In the genomic region with DNA sequence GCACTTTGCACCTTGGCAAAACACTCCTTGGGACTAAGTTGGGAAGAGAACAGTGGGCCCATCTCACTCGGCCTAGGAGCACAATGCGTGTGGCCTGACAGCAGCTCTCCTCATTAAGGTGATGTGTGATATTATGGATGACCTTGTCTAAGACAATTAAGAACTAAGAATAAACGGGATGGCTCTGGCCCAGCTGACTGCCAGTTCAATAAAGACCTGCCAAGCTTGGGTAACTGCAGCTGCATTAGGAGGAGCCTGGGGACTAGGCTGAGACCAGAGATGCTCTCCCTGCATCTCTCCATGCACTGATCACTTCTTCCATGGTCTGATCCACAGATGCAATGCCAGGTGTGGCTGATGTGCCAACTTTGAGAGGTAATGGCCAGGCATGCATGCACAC, we compare ENCODE assay signal across 32 mouse cellular contexts.
DNase-seq lines count a peak whose midpoint lies in the region; ATAC-seq lines count a peak whose summit lies in the region.
"Had no signal": no experiment of that assay in that cellular context is flagged by ENCODE, and none has a peak within 500 bp of the region (broad histone marks: within the 10 kb centered on the region; RNA-seq: fewer than 3 reads in every experiment).

No protein-coding gene starts in this region.

- H3K9me3 ChIP-seq in intestine, embryonic 16.5 days (ENCODE audit: control insufficient read depth, low read length): no peaks in the 10 kb centered on the region
- H3K9me3 ChIP-seq: embryonic facial prominence, embryonic 12.5 days; kidney, embryonic 15.5 days; limb, embryonic 10.5 days; limb, embryonic 15.5 days; liver, embryonic 13.5 days; megakaryocyte, embryonic 14.5 days; midbrain, embryonic 13.5 days had no signal

- ATAC-seq in intestine, embryonic 16.5 days: no peak
- ATAC-seq: forebrain, embryonic 14.5 days; inflammation-experienced regulatory T-cells, adult 6 months; lung, postnatal 0 days; midbrain, embryonic 13.5 days had no signal

- H3K36me3 ChIP-seq in intestine, embryonic 16.5 days (ENCODE audit: control insufficient read depth, insufficient read depth, low read length): no peaks in the 10 kb centered on the region
- H3K36me3 ChIP-seq: embryonic facial prominence, embryonic 12.5 days; kidney, embryonic 15.5 days; limb, embryonic 10.5 days; limb, embryonic 15.5 days; liver, embryonic 13.5 days; midbrain, embryonic 13.5 days had no signal

- no peaks in the 10 kb centered on the region for H3K27me3 ChIP-seq in intestine, embryonic 16.5 days (replicated peaks; ENCODE audit: control insufficient read depth, insufficient read depth, low read length)
- H3K27me3 ChIP-seq: CH12.LX; embryonic facial prominence, embryonic 12.5 days; kidney, embryonic 15.5 days; limb, embryonic 15.5 days; liver, embryonic 13.5 days; midbrain, embryonic 13.5 days had no signal

- WGBS in intestine, embryonic 16.5 days: 66% methylated on average over 3 of the region's 3 CpGs

- no peak overlapping the region for H3K27ac ChIP-seq in intestine, embryonic 16.5 days (ENCODE audit: low read length)
- H3K27ac ChIP-seq: embryonic facial prominence, embryonic 12.5 days; heart, adult 2 months; kidney, embryonic 15.5 days; limb, embryonic 10.5 days; limb, embryonic 15.5 days; liver, embryonic 13.5 days; midbrain, embryonic 13.5 days; stomach, postnatal 0 days had no signal

- no peak overlapping the region for H3K4me2 ChIP-seq in intestine, embryonic 16.5 days (ENCODE audit: low read depth, low read length)
- H3K4me2 ChIP-seq: embryonic facial prominence, embryonic 12.5 days; kidney, embryonic 15.5 days; limb, embryonic 15.5 days; liver, embryonic 13.5 days; midbrain, embryonic 13.5 days had no signal

- no peak overlapping the region for H3K9ac ChIP-seq in intestine, embryonic 16.5 days (ENCODE audit: low read depth, low read length)
- H3K9ac ChIP-seq: embryonic facial prominence, embryonic 12.5 days; kidney, embryonic 15.5 days; limb, embryonic 15.5 days; liver, embryonic 13.5 days; midbrain, embryonic 13.5 days had no signal

- no peak overlapping the region for H3K4me3 ChIP-seq in intestine, embryonic 16.5 days (ENCODE audit: low read length)
- H3K4me3 ChIP-seq: embryonic facial prominence, embryonic 12.5 days; heart, adult 2 months; kidney, embryonic 15.5 days; limb, embryonic 10.5 days; limb, embryonic 15.5 days; liver, embryonic 13.5 days; megakaryocyte, embryonic 14.5 days; midbrain, embryonic 13.5 days had no signal

- intact Hi-C loops in heart, postnatal 14 days (cut with DNase I): no loop called here
- intact Hi-C loops in heart, postnatal 25 days (cut with DNase I): no loop called here
- intact Hi-C loops in left cerebral cortex, postnatal 4 days (cut with DNase I): no loop called here

- peak; percentile 47 to 64 for DNase-seq in cerebellum, postnatal 10 days
- no peak for DNase-seq in cerebellum, adult 9-11 months
- peak; percentile 7 to 10 for DNase-seq in heart, postnatal 14 days
- no peak for DNase-seq in heart, postnatal 25 days (ENCODE audit: low spot score)
- DNase-seq in left cerebral cortex, postnatal 4 days: peak; percentile 72
- DNase-seq in left cerebral cortex, adult 8-10 months (ENCODE audit: low spot score in 2 of 2): no peak
- peak; percentile 51 for DNase-seq in retina, postnatal 1 day
- DNase-seq: adrenal gland, adult 8-10 months; cerebellum, adult 8-10 months; embryo, embryonic 11 days; gastrocnemius, postnatal 25 days; kidney, adult 18-20 months; kidney, postnatal 25 days; liver, embryonic 13.5 days; lung, adult 18-20 months; lung, postnatal 4 days; right cerebral cortex, postnatal 4 days; thymus, adult 18-20 months; thymus, postnatal 36 days had no signal

- H3K4me1 ChIP-seq in intestine, embryonic 16.5 days (ENCODE audit: control insufficient read depth, insufficient read depth, low read length): peaks cover 4% of the 10 kb centered on the region
- H3K4me1 ChIP-seq: liver, embryonic 13.5 days; megakaryocyte, embryonic 14.5 days had no signal

Comparison
In these comparisons a context has a peak if more than half of its experiments do, and no peak if none do; other contexts are left out.
1. DNase-seq: peak in cerebellum, postnatal 10 days (2 of 2), heart, postnatal 14 days (2 of 2), left cerebral cortex, postnatal 4 days (single experiment) and retina, postnatal 1 day (single experiment); none in cerebellum, adult 9-11 months (single experiment), heart, postnatal 25 days (single experiment) and left cerebral cortex, adult 8-10 months (0 of 2).